Mouse (Mus musculus) heart, embryonic 12.5 days (tissue): Measurements from ENCODE around the gene Ccdc167. TPM values are rescaled to one million over a fixed set of nuclear protein-coding genes. Genes with fewer than 3 reads are reported as not detected.

Experiments
- ATAC-seq: fragments of 200-750 bp; cut with Nextera tagmentation; 2 replicates; pipeline ENCODE4 v1.8.0; 2017; ENCODE audit warnings: moderate TSS enrichment, moderate library complexity; ENCODE audit not compliant: insufficient number of reproducible peaks, low FRiP score
- H3K27ac ChIP-seq: fragments of 300-500 bp; sonication (generic); 2 replicates; pipeline ENCODE4 v1.5.1; 2016; ENCODE audit warnings: mild to moderate bottlenecking, moderate library complexity; ENCODE audit not compliant: poor library complexity, severe bottlenecking
- H3K27me3 ChIP-seq: fragments of 300-500 bp; sonication (generic); replicated peaks from 2 replicates; pipeline ENCODE4 v1.6.1; 2016; ENCODE audit warnings: mild to moderate bottlenecking, moderate library complexity
- H3K36me3 ChIP-seq: fragments of 300-500 bp; sonication (generic); 2 replicates; pipeline ENCODE4 v1.6.1; 2016; ENCODE audit warnings: mild to moderate bottlenecking, moderate library complexity
- H3K4me1 ChIP-seq: fragments of 300-500 bp; sonication (generic); replicated peaks from 2 replicates; pipeline ENCODE4 v1.6.1; 2016; ENCODE audit warnings: mild to moderate bottlenecking
- H3K4me2 ChIP-seq: fragments of 300-500 bp; sonication (generic); 2 replicates; pipeline ENCODE4 v1.6.1; 2016; ENCODE audit warnings: mild to moderate bottlenecking, moderate library complexity
- H3K4me3 ChIP-seq: fragments of 300-500 bp; sonication (generic); 2 replicates; pipeline ENCODE4 v1.5.1; 2016; ENCODE audit warnings: mild to moderate bottlenecking
- H3K9ac ChIP-seq: fragments of 300-500 bp; sonication (generic); 2 replicates; pipeline ENCODE4 v1.6.1; 2016; ENCODE audit warnings: mild to moderate bottlenecking, moderate library complexity
- H3K9me3 ChIP-seq: fragments of 300-500 bp; sonication (generic); replicated peaks from 2 replicates; pipeline ENCODE4 v1.6.1; 2016; ENCODE audit warnings: mild to moderate bottlenecking, moderate library complexity
- WGBS: fragments of 180-500 bp; shearing (Covaris S2); methylation state at CpG from one replicate; pipeline ENCODE4 v1.1.7; 2016; 5-methylcytosine and 5-hydroxymethylcytosine counted together
- polyA plus RNA-seq: library from polyadenylated mRNA; unstranded; fragments of >200 nt; fragmentation: Nextera tagmentation; extraction: Ambion mirVana; gene quantifications from 2 replicates; pipeline ENCODE4 v1.2.1, GENCODE M21; 2016

The Ccdc167 gene
- polyA plus RNA-seq, 1 experiment from 2014 or later = 15.8 TPM

GRCm38 (mm10) chr17:29736448-29737014 lies 19.7 kb upstream of the Ccdc167 start:
- Histone ChIP-seq H3K9me3 (no peaks in the 10 kb centered on the region), H3K4me2 (no peak overlapping the region), H3K27me3 (no peaks in the 10 kb centered on the region), H3K27ac (0 out of 2 replicates have a peak overlapping the region, but pooled peaks have one; percentile 35), H3K4me1 (peaks cover 35% of the 10 kb centered on the region), H3K36me3 (no peaks in the 10 kb centered on the region), H3K4me3 (no peak overlapping the region), H3K9ac (peak overlapping the region; percentile 29; the same call in 1 of the 2 replicates)
- 39% methylated on average over 15 of the region's 15 CpGs for WGBS
- no peak for ATAC-seq

- Histone ChIP-seq H3K4me2 (no peak overlapping the region), H3K9me3 (no peaks in the 10 kb centered on the region), H3K9ac (no peak overlapping the region), H3K27me3 (no peaks in the 10 kb centered on the region), H3K27ac (no peak overlapping the region), H3K4me3 (no peak overlapping the region), H3K4me1 (peaks cover 29% of the 10 kb centered on the region), H3K36me3 (no peaks in the 10 kb centered on the region)
- no peak for ATAC-seq
- 68% methylated on average over 2 of the region's 2 CpGs for WGBS
These were observed 15.7 kb upstream of the Ccdc167 start for GRCm38 (mm10) chr17:29732522-29732921.

GRCm38 (mm10) chr17:29731953-29732325 lies 15.1 kb upstream of the Ccdc167 start:
- ATAC-seq = no peak
- H3K4me1 ChIP-seq = peaks cover 27% of the 10 kb centered on the region
- no peak overlapping the region for H3K4me3 ChIP-seq
- no peaks in the 10 kb centered on the region for H3K27me3 ChIP-seq
- WGBS = 63% methylated on average over 6 of the region's 6 CpGs
- no peak overlapping the region for H3K9ac ChIP-seq
- no peak overlapping the region for H3K27ac ChIP-seq
- no peak overlapping the region for H3K4me2 ChIP-seq
- H3K9me3 ChIP-seq = no peaks in the 10 kb centered on the region
- no peaks in the 10 kb centered on the region for H3K36me3 ChIP-seq

GRCm38 (mm10) chr17:29731266-29731952 lies 14.6 kb upstream of the Ccdc167 start:
- Histone ChIP-seq H3K27ac (peak overlapping the region; percentile 67; the same call in 1 of the 2 replicates), H3K4me2 (no peak overlapping the region), H3K4me1 (peaks cover 22% of the 10 kb centered on the region), H3K9me3 (no peaks in the 10 kb centered on the region), H3K9ac (peak overlapping the region; percentile 32; the same call in 1 of the 2 replicates), H3K36me3 (no peaks in the 10 kb centered on the region), H3K27me3 (no peaks in the 10 kb centered on the region), H3K4me3 (no peak overlapping the region)
- 59% methylated on average over 12 of the region's 12 CpGs for WGBS
- ATAC-seq = no peak

- peak; percentile 65; the same call in 1 of the 2 replicates for ATAC-seq
These were observed 13.8 kb upstream of the Ccdc167 start for GRCm38 (mm10) chr17:29730510-29731265.

GRCm38 (mm10) chr17:29728082-29728481 lies 11.2 kb upstream of the Ccdc167 start:
- Histone ChIP-seq H3K27ac (no peak overlapping the region), H3K4me3 (no peak overlapping the region), H3K4me1 (peaks cover 18% of the 10 kb centered on the region), H3K9me3 (no peaks in the 10 kb centered on the region), H3K4me2 (no peak overlapping the region), H3K36me3 (no peaks in the 10 kb centered on the region), H3K27me3 (no peaks in the 10 kb centered on the region), H3K9ac (no peak overlapping the region)
- WGBS = 44% methylated on average over 8 of the region's 8 CpGs
- no peak for ATAC-seq

More at GRCm38 (mm10) chr17:29730510-29731265, 13.8 kb upstream of the Ccdc167 start:
- Histone ChIP-seq H3K4me2 (no peak overlapping the region), H3K4me1 (peaks cover 18% of the 10 kb centered on the region), H3K27me3 (no peaks in the 10 kb centered on the region), H3K4me3 (no peak overlapping the region), H3K27ac (peak overlapping the region; percentile 67), H3K36me3 (no peaks in the 10 kb centered on the region), H3K9ac (peak overlapping the region; percentile 32; the same call in 1 of the 2 replicates), H3K9me3 (no peaks in the 10 kb centered on the region)
- 45% methylated on average over 13 of the region's 13 CpGs for WGBS

- Histone ChIP-seq H3K4me2 (no peak overlapping the region), H3K9ac (no peak overlapping the region), H3K27ac (no peak overlapping the region), H3K4me3 (no peak overlapping the region), H3K27me3 (0 out of 2 replicates have a peak, but pooled peaks cover 3% of the 10 kb centered on the region), H3K9me3 (0 out of 2 replicates have a peak, but pooled peaks cover 3% of the 10 kb centered on the region), H3K4me1 (peaks cover 3% of the 10 kb centered on the region), H3K36me3 (no peaks in the 10 kb centered on the region)
- 71% methylated on average over 6 of the region's 6 CpGs for WGBS
- no peak for ATAC-seq
These were observed 8.3 kb upstream of the Ccdc167 start for GRCm38 (mm10) chr17:29725027-29725620.

- no peaks in the 10 kb centered on the region for H3K36me3 ChIP-seq
- ATAC-seq = no peak
- 0 out of 2 replicates have a peak, but pooled peaks cover 3% of the 10 kb centered on the region for H3K9me3 ChIP-seq
- H3K4me2 ChIP-seq = no peak overlapping the region
- no peaks in the 10 kb centered on the region for H3K4me1 ChIP-seq
- no peak overlapping the region for H3K4me3 ChIP-seq
- no peak overlapping the region for H3K9ac ChIP-seq
- WGBS = 75% methylated on average over 6 of the region's 6 CpGs
- 0 out of 2 replicates have a peak, but pooled peaks cover 3% of the 10 kb centered on the region for H3K27me3 ChIP-seq
- no peak overlapping the region for H3K27ac ChIP-seq
These were observed 7.8 kb upstream of the Ccdc167 start for GRCm38 (mm10) chr17:29724610-29725009.

GRCm38 (mm10) chr17:29720755-29721365 lies 4.0 kb upstream of the Ccdc167 start:
- no peak for ATAC-seq
- 74% methylated on average over 11 of the region's 11 CpGs for WGBS
- no peak overlapping the region for H3K27ac ChIP-seq

More at GRCm38 (mm10) chr17:29720755-29721365, 4.0 kb upstream of the Ccdc167 start:
- no peak overlapping the region for H3K4me2 ChIP-seq
- 0 out of 2 replicates have a peak, but pooled peaks cover 3% of the 10 kb centered on the region for H3K9me3 ChIP-seq
- 0 out of 2 replicates have a peak, but pooled peaks cover 3% of the 10 kb centered on the region for H3K27me3 ChIP-seq
- H3K9ac ChIP-seq = no peak overlapping the region
- H3K36me3 ChIP-seq = no peaks in the 10 kb centered on the region
- peaks cover 7% of the 10 kb centered on the region for H3K4me1 ChIP-seq
- H3K4me3 ChIP-seq = no peak overlapping the region
